Mouse (Mus musculus) liver, adult 2 months (tissue): ENCODE measurements around the gene Lilr4b.

Source experiments
- CTCF ChIP-seq: fragments of 200-500 bp; IDR thresholded peaks from 2 replicates; pipeline ENCODE4 v1.5.1; 2011; ENCODE audit warnings: low read depth, low read length, control low read depth
- POLR2A ChIP-seq: fragments of 200-500 bp; IDR thresholded peaks from 2 replicates; pipeline ENCODE4 v1.6.1; 2011; ENCODE audit warnings: low read length, control low read depth; ENCODE audit not compliant: insufficient read depth; ENCODE audit errors: extremely low read depth

- TF ChIP-seq POLR2A (no peak), CTCF (no peak)
Measured at GRCm38 (mm10) chr10:51520021-51520420, 39.6 kb downstream of the Lilr4b start.
